Mouse (Mus musculus): ENCODE results near the gene Spz1. TPM values are rescaled to one million over a fixed set of nuclear protein-coding genes. Genes with fewer than 3 reads are reported as not detected.

The Spz1 gene
- total RNA-seq (2023) = not detected

GRCm38 (mm10) chr13:92576072-92576471 is at the start of gene Spz1:
TSS of gene Spz1 (minus strand) at chr13:92576172.

GRCm38 (mm10) chr13:92610311-92611221 is 34.6 kb upstream of the Spz1 start, which contains the start of gene Serinc5:
TSS of gene Serinc5 (plus strand) at chr13:92611091.

DNA sequence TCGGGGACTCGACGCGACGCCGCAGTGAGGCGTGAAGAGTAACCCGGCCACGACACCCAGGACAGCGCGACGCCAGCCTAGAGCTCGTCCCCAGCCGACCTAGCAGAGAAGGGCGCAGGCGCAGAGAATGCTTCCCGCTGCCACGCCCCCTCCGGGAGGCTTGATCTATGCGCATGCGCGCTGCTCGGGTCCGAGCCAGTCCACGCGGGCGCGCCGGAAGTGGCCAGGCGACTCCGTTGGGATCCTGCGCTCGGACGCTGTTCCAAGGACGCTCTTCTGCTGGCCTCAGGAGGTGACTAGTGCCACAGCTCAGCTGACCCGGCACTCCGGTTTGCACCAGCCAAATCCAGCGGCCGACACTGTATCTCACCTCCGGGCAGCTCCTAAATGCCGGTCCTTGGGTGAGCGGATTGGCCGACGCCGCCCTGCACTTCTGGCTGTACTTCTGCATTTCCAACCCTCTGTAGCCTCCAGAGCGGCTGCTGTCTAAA is 45.2 kb downstream of the Spz1 start, which contains the start of gene Zfyve16:
TSS of gene Zfyve16 (minus strand) at position 148 of the 491 bp plus-strand sequence.

Other genes starting within 250 kb of the Spz1 start
- 1 to 10 TPM; 1.8 to 1.9 TPM for gene Dhfr, start 221.4 kb downstream of the Spz1 start, total RNA-seq (2023)
- 10 to 100 TPM; 45.4 to 50.4 TPM for gene Msh3, start 221.2 kb downstream of the Spz1 start, total RNA-seq (2023)
- gene Ankrd34b, start 150.3 kb downstream of the Spz1 start, total RNA-seq (2023) = not detected
- 1 to 10 TPM; 3.0 to 4.3 TPM for gene Fam151b, start 92.2 kb downstream of the Spz1 start, total RNA-seq (2023)
- gene Zfyve16, start 45.3 kb downstream of the Spz1 start, total RNA-seq (2023) = 10 to 100 TPM; 13.9 to 19.3 TPM
- gene Serinc5, start 34.9 kb upstream of the Spz1 start, total RNA-seq (2023) = 10 to 100 TPM; 13.7 to 17.6 TPM
- not detected for gene Thbs4, start 218.6 kb upstream of the Spz1 start, total RNA-seq (2023)

All from T-cell, adult 66 days (primary cell).